12 mouse cellular contexts compared by ENCODE assay signal in genomic region chr14:98067273-98067905, GRCm38 (mm10).
DNase-seq lines count a peak whose midpoint lies in the region; ATAC-seq lines count a peak whose summit lies in the region.
"Had no signal": no experiment of that assay in that cellular context is flagged by ENCODE, and none has a peak within 500 bp of the region (broad histone marks: within the 10 kb centered on the region; RNA-seq: fewer than 3 reads in every experiment).

No protein-coding gene starts in this region.

- H3K4me3 ChIP-seq in heart, embryonic 11.5 days (ENCODE audit: low read depth, low read length), result no peak overlapping the region
- H3K4me3 ChIP-seq: forebrain, embryonic 12.5 days; limb, embryonic 13.5 days; stomach, embryonic 15.5 days had no signal

- peaks cover 9% of the 10 kb centered on the region for H3K4me1 ChIP-seq in heart, embryonic 11.5 days (ENCODE audit: control insufficient read depth, insufficient read depth, low read length)
- H3K4me1 ChIP-seq: stomach, embryonic 15.5 days had no signal

- 72% methylated on average over 4 of the region's 4 CpGs for WGBS in heart, embryonic 11.5 days (ENCODE audit: insufficient replicate concordance)

- peak; percentile 36 for DNase-seq in heart, adult 8-10 months (ENCODE audit: low spot score)
- DNase-seq in 3T3-L1 (ENCODE audit: low read depth, low spot score) (peak; percentile 17), NIH3T3 (ENCODE audit: low read depth) (peak; percentile 12)
- DNase-seq in kidney, postnatal 36 days, result peak; percentile 13 to 31
- DNase-seq in cerebellum, adult 18-20 months, result no peak
- DNase-seq in layer of hippocampus, adult 18-20 months (ENCODE audit: low spot score in 2 of 2), result no peak
- DNase-seq: thymus, postnatal 36 days had no signal

- no peak overlapping the region for H3K4me2 ChIP-seq in heart, embryonic 11.5 days
- H3K4me2 ChIP-seq: forebrain, embryonic 12.5 days; limb, embryonic 13.5 days; stomach, embryonic 15.5 days had no signal

- no peaks in the 10 kb centered on the region for H3K9me3 ChIP-seq in heart, embryonic 11.5 days (replicated peaks; ENCODE audit: control insufficient read depth, low read length)
- H3K9me3 ChIP-seq: forebrain, embryonic 12.5 days; limb, embryonic 13.5 days; stomach, embryonic 15.5 days had no signal

- H3K36me3 ChIP-seq in heart, embryonic 11.5 days (ENCODE audit: control insufficient read depth, insufficient read depth, low read length), result no peaks in the 10 kb centered on the region
- H3K36me3 ChIP-seq: forebrain, embryonic 12.5 days; limb, embryonic 13.5 days; stomach, embryonic 15.5 days had no signal

- H3K9ac ChIP-seq in heart, embryonic 11.5 days (ENCODE audit: low read depth, low read length), result no peak overlapping the region
- H3K9ac ChIP-seq: forebrain, embryonic 12.5 days; limb, embryonic 13.5 days; stomach, embryonic 15.5 days had no signal

- no peak for ATAC-seq in heart, embryonic 11.5 days (replicated peaks; ENCODE audit: insufficient number of reproducible peaks, low FRiP score, low TSS enrichment)
- ATAC-seq: hindbrain, embryonic 16.5 days had no signal

- H3K27ac ChIP-seq in heart, embryonic 11.5 days (ENCODE audit: low read depth, low read length), result no peak overlapping the region
- H3K27ac ChIP-seq: forebrain, embryonic 12.5 days; limb, embryonic 13.5 days; stomach, embryonic 15.5 days had no signal

- no peaks in the 10 kb centered on the region for H3K27me3 ChIP-seq in heart, embryonic 11.5 days (ENCODE audit: control insufficient read depth, insufficient read depth, low read length)
- H3K27me3 ChIP-seq: forebrain, embryonic 12.5 days; limb, embryonic 13.5 days; stomach, embryonic 15.5 days had no signal

Comparison
In these comparisons a context has a peak if more than half of its experiments do, and no peak if none do; other contexts are left out.
1. DNase-seq: peak in heart, adult 8-10 months (single experiment), 3T3-L1 (single experiment), NIH3T3 (single experiment) and kidney, postnatal 36 days (2 of 2); none in cerebellum, adult 18-20 months (0 of 2) and layer of hippocampus, adult 18-20 months (0 of 2).